Mouse (Mus musculus) stomach, embryonic 14.5 days (tissue): ENCODE measurements around the gene Sgsh. TPM values are rescaled to one million over a fixed set of nuclear protein-coding genes. Genes with fewer than 3 reads are reported as not detected.
A peak's percentile ranks its signal among the peaks of the same experiment; 100 is the strongest.

Experiments used
- ATAC-seq: fragments of 200-750 bp; cut with Nextera tagmentation; 2 replicates; pipeline ENCODE4 v1.8.0; 2017; ENCODE audit warnings: low read depth, moderate TSS enrichment; ENCODE audit not compliant: insufficient number of reproducible peaks, insufficient read depth, low FRiP score
- H3K27ac ChIP-seq: fragments of 300-500 bp; sonication (generic); 2 replicates; pipeline ENCODE4 v1.5.1; 2014; ENCODE audit warnings: mild to moderate bottlenecking, low read length, moderate library complexity, mixed read lengths
- H3K27me3 ChIP-seq: fragments of 300-500 bp; sonication (generic); 2 replicates; pipeline ENCODE4 v1.6.1; 2014; ENCODE audit warnings: low read length, control low read depth, mixed read lengths; ENCODE audit not compliant: control insufficient read depth, insufficient read depth
- H3K36me3 ChIP-seq: fragments of 300-500 bp; sonication (generic); 2 replicates; pipeline ENCODE4 v1.6.1; 2014; ENCODE audit warnings: mild to moderate bottlenecking, control low read depth, low read length, moderate library complexity, mixed read lengths; ENCODE audit not compliant: control insufficient read depth, insufficient read depth
- H3K4me1 ChIP-seq: fragments of 300-500 bp; sonication (generic); 2 replicates; pipeline ENCODE4 v1.6.1; 2014; ENCODE audit warnings: low read length, control low read depth, mixed read lengths; ENCODE audit not compliant: control insufficient read depth, insufficient read depth
- H3K4me2 ChIP-seq: fragments of 300-500 bp; sonication (generic); replicated peaks from 2 replicates; pipeline ENCODE4 v1.6.1; 2014; ENCODE audit warnings: low read depth, low read length, control low read depth
- H3K4me3 ChIP-seq: fragments of 300-500 bp; sonication (generic); 2 replicates; pipeline ENCODE4 v1.5.1; 2014; ENCODE audit warnings: low read depth, low read length, control low read depth
- H3K9ac ChIP-seq: fragments of 300-500 bp; sonication (generic); replicated peaks from 2 replicates; pipeline ENCODE4 v1.6.1; 2014; ENCODE audit warnings: low read depth, mild to moderate bottlenecking, control low read depth, low read length, moderate library complexity, mixed read lengths
- H3K9me3 ChIP-seq: fragments of 300-500 bp; sonication (generic); 2 replicates; pipeline ENCODE4 v1.6.1; 2016; ENCODE audit warnings: low read depth, low read length, control low read depth; ENCODE audit not compliant: control insufficient read depth
- WGBS: fragments of 180-500 bp; shearing (Covaris S2); extraction: QIAGEN DNeasy Blood & Tissue Kit; methylation state at CpG from one replicate; pipeline ENCODE4 v1.1.7; 2014; 5-methylcytosine and 5-hydroxymethylcytosine counted together
- polyA plus RNA-seq: library from polyadenylated mRNA; unstranded; fragments of >200 nt; fragmentation: Nextera tagmentation; extraction: Ambion mirVana; gene quantifications from 2 replicates; pipeline ENCODE4 v1.2.1, GENCODE M21; 2014

The Sgsh gene
- polyA plus RNA-seq, 1 experiment from 2014 or later, result 5.8 TPM

DNA sequence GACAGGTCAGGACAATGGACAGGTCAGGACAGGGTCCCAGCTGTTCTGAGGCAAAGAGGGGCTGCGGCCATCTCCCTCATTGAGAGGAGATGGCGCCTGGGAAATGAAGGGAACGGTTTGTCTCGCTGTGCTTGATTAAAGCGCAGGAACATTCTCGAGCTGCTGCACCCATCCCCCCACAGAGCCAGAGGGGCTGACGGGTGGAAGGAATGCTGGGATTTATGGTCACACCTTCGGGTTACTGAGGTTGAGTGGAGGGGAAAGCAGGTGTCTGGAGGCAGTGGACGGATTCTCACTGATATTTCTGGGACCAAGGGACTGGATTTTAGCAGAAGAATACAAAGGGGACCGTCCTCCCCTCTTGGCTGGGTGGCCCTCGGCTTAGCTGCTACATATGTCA lies 47.4 kb downstream of the Sgsh start:
- no peak for ATAC-seq
- H3K27me3 ChIP-seq, result no peaks in the 10 kb centered on the region
- 21% methylated on average over 11 of the region's 11 CpGs for WGBS
- no peaks in the 10 kb centered on the region for H3K36me3 ChIP-seq
- H3K27ac ChIP-seq, result no peak overlapping the region
- no peaks in the 10 kb centered on the region; the same call in 1 of the 2 replicates for H3K4me1 ChIP-seq
- no peak overlapping the region for H3K4me2 ChIP-seq
- H3K4me3 ChIP-seq, result no peak overlapping the region
- H3K9me3 ChIP-seq, result no peaks in the 10 kb centered on the region
- no peak overlapping the region for H3K9ac ChIP-seq

GRCm38 (mm10) chr11:119307658-119307867 lies 47.8 kb downstream of the Sgsh start, which contains the start of gene Card14:
Gene Card14, plus strand, starts transcription at chr11:119307768.
- Histone ChIP-seq H3K9me3 (no peaks in the 10 kb centered on the region), H3K27ac (no peak within 1 kb of the TSS), H3K4me1 (no peaks in the 10 kb centered on the region; the same call in 1 of the 2 replicates), H3K36me3 (no peaks in the 10 kb centered on the region), H3K27me3 (no peaks in the 10 kb centered on the region), H3K4me2 (no peak within 1 kb of the TSS), H3K9ac (no peak within 1 kb of the TSS), H3K4me3 (no peak within 1 kb of the TSS)
- ATAC-seq, result no peak
- 56% methylated on average over 1 of the region's 1 CpGs for WGBS

DNA sequence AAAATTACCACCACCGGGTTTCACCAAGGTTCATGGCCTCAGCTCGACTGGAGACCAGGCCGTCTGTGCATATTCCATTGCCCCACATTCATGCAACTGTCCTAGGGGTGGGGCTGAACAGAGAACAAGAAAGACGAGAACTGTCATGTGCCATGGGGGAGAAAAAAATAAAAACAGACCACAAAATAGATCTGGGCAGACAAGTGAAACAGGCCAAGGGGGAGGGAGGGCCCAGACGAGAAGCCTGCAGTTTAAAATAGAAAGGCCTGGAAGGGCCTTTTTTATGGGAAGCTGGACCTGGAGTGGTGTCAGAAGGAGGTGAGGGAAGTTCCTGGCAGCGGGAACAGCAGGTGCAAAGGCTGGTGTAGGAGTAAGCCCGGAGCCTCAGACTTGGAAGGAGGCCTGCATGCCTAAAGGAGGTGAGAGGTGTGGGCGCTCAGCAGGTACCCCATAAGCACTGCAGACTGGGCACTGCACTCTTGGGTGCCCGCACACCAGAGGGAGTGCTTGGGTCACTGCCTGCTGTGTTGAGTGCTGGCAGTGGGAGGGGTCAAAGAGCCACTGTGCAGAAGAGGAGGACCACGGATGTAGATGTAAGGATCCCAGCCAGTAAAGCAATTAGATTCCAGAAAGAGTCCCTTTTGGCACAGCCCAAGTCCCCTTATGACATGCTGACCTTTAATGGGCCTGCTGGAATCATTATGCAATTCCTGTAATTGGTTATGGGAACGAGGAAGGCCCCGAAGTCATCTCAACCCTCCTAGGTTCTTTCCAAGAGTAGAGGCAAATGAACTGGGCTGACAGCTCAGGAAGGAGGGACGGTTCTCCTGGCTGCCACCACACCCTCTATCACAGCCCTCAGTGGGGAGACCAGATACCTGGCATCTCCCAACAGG lies 48.3 kb downstream of the Sgsh start:
- Histone ChIP-seq H3K9ac (no peak overlapping the region), H3K36me3 (no peaks in the 10 kb centered on the region), H3K27ac (no peak overlapping the region), H3K9me3 (no peaks in the 10 kb centered on the region), H3K4me2 (no peak overlapping the region), H3K27me3 (no peaks in the 10 kb centered on the region), H3K4me3 (no peak overlapping the region), H3K4me1 (no peaks in the 10 kb centered on the region; the same call in 1 of the 2 replicates)
- WGBS, result 53% methylated on average over 13 of the region's 13 CpGs
- ATAC-seq, result no peak

GRCm38 (mm10) chr11:119304904-119305712 lies 50.2 kb downstream of the Sgsh start:
- 43% methylated on average over 16 of the region's 16 CpGs for WGBS
- Histone ChIP-seq H3K27me3 (no peaks in the 10 kb centered on the region), H3K36me3 (no peaks in the 10 kb centered on the region), H3K4me2 (no peak overlapping the region), H3K9me3 (no peaks in the 10 kb centered on the region), H3K27ac (no peak overlapping the region), H3K4me1 (peaks cover 3% of the 10 kb centered on the region; the same call in 1 of the 2 replicates), H3K9ac (no peak overlapping the region), H3K4me3 (no peak overlapping the region)
- no peak for ATAC-seq

GRCm38 (mm10) chr11:119300986-119301385 lies 54.4 kb downstream of the Sgsh start:
- no peak overlapping the region for H3K9ac ChIP-seq
- H3K4me1 ChIP-seq, result peaks cover 8% of the 10 kb centered on the region
- 32% methylated on average over 2 of the region's 2 CpGs for WGBS
- H3K9me3 ChIP-seq, result no peaks in the 10 kb centered on the region
- no peak overlapping the region for H3K27ac ChIP-seq
- no peak for ATAC-seq
- H3K27me3 ChIP-seq, result no peaks in the 10 kb centered on the region
- peaks cover 22% of the 10 kb centered on the region for H3K36me3 ChIP-seq
- no peak overlapping the region for H3K4me2 ChIP-seq
- no peak overlapping the region for H3K4me3 ChIP-seq

- Histone ChIP-seq H3K27me3 (no peaks in the 10 kb centered on the region), H3K9me3 (no peaks in the 10 kb centered on the region), H3K9ac (peak overlapping the region; percentile 95), H3K4me2 (peak overlapping the region; percentile 83), H3K4me3 (peak overlapping the region; percentile 96), H3K36me3 (peaks cover 28% of the 10 kb centered on the region), H3K4me1 (peaks cover 8% of the 10 kb centered on the region), H3K27ac (peak overlapping the region; percentile 89)
- WGBS, result 1% methylated on average over 31 of the region's 31 CpGs
- ATAC-seq, result no peak; the same call in 1 of the 2 replicates
Measured at GRCm38 (mm10) chr11:119300246-119300935, 54.9 kb downstream of the Sgsh start.

DNA sequence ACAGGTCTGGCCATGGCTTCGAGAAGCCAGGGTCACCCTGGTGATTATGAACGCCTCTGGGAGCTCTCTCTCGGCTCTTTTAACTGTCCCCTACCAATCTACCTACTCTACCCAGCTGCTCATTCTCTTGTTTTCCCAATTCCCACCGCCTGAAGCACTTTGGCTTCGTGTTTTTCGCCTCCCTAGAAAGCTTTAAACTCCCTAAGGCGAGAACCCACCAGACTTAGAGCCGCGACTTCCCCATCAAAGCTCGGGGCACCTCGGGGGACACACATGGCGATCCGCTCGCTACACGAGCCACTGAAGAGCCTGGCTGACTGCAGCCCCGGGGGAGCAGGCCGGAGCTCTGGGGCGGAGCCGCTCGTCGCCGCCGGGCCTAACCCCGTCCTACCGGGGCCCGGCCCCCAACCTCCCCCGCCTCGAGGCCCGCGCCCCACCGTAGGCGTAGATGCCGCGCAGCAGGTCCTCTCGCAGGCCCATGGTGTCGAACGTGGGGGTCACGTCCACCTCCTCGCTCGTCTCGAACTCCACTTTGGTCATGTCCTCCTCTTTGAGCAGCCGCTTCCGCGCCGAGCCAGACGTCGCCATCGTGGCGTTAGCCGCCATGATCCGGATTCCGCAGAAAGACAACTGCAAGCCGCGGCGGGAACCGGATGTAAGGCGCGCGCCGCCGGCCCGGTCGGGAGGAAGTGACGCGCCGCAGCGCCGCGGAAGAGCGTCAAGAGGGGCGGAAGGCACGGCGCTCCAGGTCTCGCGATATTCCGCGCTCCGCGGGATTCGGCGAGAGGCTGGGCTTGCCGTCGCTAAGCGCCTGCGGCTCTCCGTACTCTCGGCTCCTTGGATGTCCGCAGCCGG lies 55.7 kb downstream of the Sgsh start, which contains the start of gene Eif4a3:
Eif4a3 (minus strand) TSS at position 699 of the 855 bp plus-strand sequence.
- Histone ChIP-seq H3K4me2 (peak within 1 kb of the TSS; percentile 89), H3K36me3 (peaks cover 35% of the 10 kb centered on the region), H3K27me3 (no peaks in the 10 kb centered on the region), H3K4me3 (peak within 1 kb of the TSS; percentile 96), H3K4me1 (peaks cover 8% of the 10 kb centered on the region), H3K9ac (peak within 1 kb of the TSS; percentile 95), H3K9me3 (no peaks in the 10 kb centered on the region), H3K27ac (peak within 1 kb of the TSS; percentile 89)
- peak; percentile 94 for ATAC-seq
- under 1% methylated on average over 89 of the region's 89 CpGs for whole genome bisulfite sequencing
